Mouse (Mus musculus): ENCODE results near the gene Sct.

DNA sequence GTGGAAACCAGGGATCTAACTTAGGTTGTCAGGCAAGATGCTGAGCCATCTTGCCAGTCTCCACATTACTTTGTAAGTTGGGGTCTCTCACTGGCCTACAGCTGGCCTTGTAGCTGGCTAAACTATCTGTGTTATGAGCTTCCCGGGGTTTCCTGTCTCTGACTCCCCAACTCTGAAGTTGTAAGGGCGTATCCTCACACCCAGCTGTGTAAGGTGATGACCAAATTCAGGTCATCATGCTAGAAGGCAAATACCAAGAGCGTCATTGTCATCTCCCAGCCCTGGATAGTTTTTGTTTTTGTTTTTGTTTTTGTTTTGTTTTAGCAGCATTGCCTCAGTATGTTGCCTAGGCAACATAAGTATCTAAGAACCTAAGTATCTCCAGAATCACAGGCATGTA is 8.3 kb downstream of the Sct start:
- TF ChIP-seq USF1 (IDR thresholded peaks at IDR 0.05; ENCODE audit: low read depth) (no peak), POLR2A (IDR thresholded peaks at IDR 0.05; ENCODE audit: insufficient read length, low read depth) (no peak), MYOD1 (IDR thresholded peaks at IDR 0.05; ENCODE audit: control insufficient read depth in 1 of 3, insufficient read length in 2 of 3, low read depth in 2 of 3) (no peak), CEBPB (IDR thresholded peaks at IDR 0.05; ENCODE audit: insufficient read depth, poor library complexity, severe bottlenecking) (no peak), MAX (IDR thresholded peaks at IDR 0.05; ENCODE audit: low read depth) (no peak), MYOG (IDR thresholded peaks at IDR 0.05; ENCODE audit: control insufficient read depth in 1 of 3, insufficient read depth in 1 of 3, insufficient read length in 2 of 3, low read depth in 2 of 3) (no peak), POLR2AphosphoS2 (IDR thresholded peaks at IDR 0.05; ENCODE audit: insufficient read length, low read depth) (no peak), TCF3 (IDR thresholded peaks at IDR 0.05; ENCODE audit: insufficient read length, low read depth) (no peak)

Data from myocyte (in vitro differentiated cells).